Mouse (Mus musculus) frontal cortex, adult (tissue): Measurements from ENCODE around the gene Snrnp200.
A peak's percentile ranks its signal among the peaks of the same experiment; 100 is the strongest.
"Not testable (repeated sequence)": the region's sequence is repeated elsewhere in the genome, so short reads cannot be mapped to it uniquely, and the experiment has no call there.

ENCODE experiments used
- ATAC-seq: cut with Nextera tagmentation; 2 replicates; pipeline ENCODE4 v1.9.2; 2017; ENCODE audit warnings: mild to moderate bottlenecking, moderate library complexity, mixed read lengths; ENCODE audit not compliant: low TSS enrichment

Snrnp200 gene

DNA sequence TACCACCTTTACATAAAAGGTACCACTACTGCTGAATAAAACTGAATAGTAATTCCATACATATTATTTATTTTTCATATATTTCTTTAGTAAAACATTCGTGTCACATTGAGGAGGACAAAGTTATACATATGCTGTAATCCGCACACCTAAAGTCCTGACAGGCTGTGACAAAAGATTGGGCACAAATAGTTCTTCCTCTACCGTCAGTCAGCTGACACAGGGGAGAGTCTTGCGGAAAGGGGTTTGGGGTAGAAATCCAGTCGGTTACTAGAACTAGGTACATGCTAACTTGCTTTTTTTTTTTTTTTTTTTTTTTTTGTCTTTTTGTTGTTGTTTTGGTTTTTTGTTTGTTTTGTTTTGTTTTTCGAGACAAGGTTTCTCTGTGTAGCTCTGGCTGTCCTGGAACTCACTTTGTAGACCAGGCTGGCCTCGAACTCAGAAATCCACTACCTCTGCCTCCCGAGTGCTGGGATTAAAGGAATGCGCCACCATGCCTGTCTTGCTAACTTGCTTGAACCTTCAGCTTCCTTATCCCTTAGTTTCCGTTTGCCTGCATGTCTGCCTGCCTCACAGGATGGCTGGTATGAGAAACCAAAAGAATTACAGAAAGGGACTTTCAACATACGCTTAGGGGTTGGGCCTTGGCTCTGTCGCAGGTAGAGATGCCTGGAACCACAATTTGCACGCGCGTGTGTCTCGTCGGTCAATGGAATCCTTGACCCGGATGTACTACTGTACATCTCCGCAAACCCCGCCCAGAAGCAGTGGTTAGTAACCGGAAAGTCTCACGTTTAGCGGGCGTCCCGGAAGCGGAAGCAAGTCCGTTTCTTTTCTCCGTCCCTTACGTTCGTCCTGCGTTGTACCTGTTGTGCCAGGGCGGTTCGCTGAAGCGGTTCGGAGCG is at the start of gene Snrnp200, which contains the start of gene 1810024B03Rik:
Snrnp200 (plus strand) TSS at position 840 of the 905 bp plus-strand sequence.
1810024B03Rik (minus strand) TSS at position 734 of the 905 bp plus-strand sequence.
- ATAC-seq: peak; percentile 99

DNA sequence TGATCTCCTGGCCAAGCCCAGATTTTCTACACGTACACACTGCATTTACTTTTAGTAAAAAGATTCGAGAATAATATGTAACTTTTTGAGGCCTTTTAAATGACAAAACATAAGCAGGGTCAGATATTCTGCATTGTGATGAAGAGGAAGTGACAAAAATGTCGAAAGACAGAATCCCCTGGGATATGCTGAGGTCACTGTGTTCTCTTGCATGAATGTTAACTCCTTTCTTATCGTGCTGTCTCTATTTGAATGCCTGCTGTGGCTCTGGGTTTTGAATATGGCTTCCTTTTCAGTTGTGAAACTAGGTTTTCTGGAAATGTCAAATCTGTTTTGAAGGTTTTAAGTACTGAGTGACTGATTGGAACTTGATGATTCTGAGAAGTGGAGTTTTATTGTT is 42.5 kb upstream of the Snrnp200 start:
- ATAC-seq: no peak

DNA sequence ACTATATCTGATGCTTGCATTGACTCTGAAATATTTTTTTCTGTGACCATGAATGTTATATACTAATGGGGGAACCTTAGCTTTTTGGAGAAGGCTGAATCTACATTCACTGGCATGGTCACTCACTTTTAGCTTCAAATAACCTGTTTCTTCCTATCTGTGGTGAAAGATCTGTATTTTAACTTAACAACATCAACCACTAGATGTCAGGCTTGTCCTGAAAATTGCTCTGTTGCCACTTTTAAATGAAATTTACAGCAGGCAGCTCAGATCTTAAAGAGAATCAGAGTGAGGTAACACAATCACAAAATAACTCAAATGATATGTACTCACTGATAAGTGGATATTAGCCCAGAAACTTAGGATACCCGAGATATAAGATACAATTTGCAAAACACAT is 41.9 kb upstream of the Snrnp200 start:
- ATAC-seq: peak; percentile 77

DNA sequence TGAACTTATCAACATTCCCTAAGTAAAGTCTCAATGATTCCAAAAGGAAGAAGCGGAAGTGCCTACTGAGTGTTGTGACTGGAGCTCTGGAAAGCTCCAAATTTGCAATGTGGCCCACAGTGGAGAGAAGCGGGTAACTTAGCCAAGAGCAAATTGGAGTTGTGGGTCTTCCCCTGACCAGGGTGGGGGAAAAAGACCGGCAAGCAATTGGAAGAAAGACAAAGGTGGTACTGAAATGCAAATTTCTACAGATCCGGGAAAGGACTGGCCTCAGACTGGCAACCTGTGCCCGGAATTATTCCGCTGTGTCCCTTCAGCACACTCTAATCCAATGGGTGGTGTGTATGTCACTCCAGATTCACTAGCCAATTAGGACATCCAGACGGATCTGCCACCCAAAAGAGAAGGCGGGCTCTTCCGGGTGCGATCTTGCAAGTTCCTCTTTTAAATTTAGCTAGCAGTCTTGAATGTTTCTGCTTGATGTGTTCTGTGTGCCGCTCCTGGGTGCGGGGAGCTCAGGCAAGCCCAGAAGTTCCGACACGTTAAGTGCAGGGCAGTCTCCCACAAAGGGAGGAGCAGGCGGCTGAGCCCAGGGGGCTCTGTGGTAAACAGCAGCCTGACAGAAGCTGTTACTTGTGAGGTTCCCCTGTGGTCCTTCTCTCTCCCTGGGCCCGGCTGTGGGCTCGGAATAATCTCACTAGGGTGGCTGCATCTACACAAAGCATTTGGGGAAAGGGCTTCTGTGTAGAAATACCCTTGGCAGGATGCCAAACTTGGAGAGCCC is 25.4 kb upstream of the Snrnp200 start:
- peak; percentile 100 for ATAC-seq

DNA sequence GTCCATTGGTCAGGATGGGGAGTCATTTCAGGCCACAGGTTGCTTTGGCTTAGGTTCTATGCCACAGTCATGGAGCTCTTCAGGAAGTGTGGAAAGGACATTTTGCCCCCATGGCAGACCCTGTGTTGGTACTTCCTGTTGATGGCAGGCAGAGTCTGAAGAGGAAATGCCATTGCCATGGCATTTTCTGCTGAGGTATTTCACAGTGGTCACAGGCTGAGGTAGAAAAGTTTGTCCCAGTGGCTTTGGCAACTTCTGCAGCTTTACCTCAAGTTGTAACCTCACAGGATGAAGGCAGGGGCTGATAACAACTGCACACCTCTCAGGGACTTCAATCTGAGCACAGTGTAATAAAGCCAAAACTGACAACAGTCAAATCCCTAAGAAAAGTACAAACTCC is 18.6 kb upstream of the Snrnp200 start:
- ATAC-seq: no peak

DNA sequence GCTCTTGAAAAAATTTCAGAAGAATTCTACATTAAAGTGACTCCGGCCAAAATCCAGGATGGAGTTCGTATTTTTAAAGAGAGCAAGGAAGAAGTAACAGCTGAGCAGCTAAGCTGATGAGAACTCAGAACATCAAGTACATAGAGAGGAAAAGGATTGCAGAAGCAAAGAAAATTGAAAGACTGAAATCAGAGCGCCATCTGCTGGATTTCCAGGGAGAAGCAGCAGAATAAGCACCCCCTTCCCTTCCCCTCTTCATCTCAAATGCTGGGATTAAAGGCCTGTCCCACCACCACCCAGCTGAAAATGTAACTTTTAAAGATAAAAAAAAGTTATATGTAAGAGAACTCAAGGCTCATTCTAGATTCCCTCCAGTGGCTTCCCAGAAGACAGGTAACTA is 3.3 kb upstream of the Snrnp200 start:
- 0 out of 2 replicates have a peak, but pooled peaks have one; percentile 49 for ATAC-seq

DNA sequence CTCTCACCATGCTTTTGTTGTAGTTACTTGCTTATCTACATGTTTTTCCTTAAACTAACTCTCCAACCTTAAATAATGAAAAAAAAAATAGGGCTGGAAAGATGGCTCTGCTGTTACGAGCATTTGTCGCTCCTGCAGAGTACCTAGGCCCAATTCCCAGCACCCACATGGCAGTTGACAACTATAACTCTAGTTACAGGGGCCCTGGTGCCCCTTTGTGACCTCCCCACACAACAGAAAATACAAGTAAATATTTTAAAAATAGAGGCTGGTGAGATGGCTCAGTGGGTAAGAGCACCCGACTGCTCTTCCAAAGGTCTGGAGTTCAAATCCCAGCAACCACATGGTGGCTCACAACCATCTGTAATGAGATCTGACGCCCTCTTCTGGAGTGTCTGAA is 2.2 kb upstream of the Snrnp200 start:
- not testable (repeated sequence) for ATAC-seq

DNA sequence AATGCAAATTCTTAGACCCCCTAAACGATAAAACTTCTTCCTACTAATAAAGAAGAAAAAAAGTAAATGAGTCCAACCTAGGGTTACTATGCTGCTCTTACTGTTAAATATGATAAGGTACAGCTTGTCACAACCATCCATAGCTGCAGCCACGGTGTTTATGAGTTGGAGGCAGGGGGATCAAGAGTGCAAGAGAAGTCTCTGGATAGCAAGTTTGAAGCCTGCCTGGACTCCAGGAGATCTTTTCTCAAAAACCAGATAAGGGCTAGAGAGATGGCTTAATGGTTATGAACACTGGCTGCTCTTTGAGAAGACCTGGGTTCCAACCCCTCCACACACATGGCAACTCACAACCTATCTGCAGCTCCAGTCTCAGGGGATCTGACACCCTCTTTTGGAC is 1.3 kb upstream of the Snrnp200 start:
- ATAC-seq: no peak

DNA sequence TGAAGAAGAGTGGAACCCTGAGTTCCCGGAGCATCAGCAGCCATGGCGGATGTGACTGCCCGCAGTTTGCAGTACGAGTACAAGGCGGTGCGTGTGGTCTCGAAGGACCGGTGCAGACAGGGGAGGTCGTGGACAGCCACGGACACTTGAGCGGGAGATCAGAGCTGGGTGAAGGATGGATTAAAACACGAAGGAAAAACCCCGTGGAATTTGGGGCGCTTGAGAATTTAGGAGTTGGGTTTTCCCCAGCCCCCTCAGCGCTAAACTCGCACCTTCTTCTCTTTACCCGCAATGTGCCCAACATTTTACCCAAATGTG is 225 bp downstream of the Snrnp200 start:
- no peak for ATAC-seq

DNA sequence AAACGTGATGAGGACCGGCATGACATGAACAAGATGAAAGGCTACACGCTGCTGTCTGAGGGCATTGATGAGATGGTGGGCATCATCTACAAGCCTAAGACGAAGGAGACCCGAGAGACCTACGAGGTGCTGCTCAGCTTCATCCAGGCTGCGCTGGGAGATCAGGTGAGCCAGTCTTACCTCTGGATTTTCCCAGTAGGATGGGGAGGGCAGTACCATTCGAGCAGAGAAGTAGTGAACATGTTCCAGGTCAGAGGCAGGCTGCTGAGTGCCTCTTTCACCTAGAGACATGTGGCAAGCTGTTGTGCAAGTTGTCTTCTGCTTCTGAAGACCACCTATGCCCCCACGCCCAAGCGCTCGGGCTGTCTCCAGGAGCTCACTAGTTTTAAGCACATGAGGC is 2.5 kb downstream of the Snrnp200 start:
- no peak for ATAC-seq

DNA sequence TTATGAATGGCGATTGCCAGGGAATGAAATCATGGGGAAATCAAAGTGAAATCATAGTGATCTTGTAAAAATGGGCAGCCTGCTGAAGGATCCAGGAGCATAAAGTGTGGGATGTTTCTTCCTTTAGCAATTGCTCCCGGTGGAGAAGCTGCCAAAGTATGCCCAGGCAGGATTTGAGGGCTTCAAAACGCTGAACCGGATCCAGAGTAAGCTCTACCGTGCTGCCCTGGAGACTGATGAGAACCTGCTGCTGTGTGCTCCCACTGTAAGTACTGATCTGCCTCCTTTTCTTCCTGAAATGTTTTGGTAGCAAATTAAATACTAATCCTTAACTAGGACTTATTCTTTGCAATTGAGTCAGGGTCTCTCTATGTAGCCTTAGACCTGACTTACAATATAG is 9.6 kb downstream of the Snrnp200 start:
- ATAC-seq: no peak

DNA sequence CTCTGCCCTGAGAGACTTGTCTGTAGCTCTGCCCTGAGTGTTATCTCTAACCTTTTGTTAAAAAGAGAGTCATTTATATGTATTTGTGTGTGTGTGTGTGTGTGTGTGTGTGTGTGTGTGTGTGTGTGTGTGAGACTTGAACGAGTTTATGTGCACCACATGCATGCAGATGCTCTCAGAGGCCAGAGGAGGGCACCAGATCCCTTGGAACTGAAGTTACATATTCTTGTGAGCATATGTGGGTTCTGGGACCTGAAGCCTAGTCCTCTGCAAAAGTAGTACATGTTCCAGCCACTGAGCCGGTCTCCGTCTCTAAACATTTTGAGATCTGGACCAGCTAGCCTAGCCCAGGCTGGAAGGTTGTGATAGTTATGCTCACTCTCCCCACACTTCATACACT is 17.1 kb downstream of the Snrnp200 start:
- ATAC-seq: no peak

DNA sequence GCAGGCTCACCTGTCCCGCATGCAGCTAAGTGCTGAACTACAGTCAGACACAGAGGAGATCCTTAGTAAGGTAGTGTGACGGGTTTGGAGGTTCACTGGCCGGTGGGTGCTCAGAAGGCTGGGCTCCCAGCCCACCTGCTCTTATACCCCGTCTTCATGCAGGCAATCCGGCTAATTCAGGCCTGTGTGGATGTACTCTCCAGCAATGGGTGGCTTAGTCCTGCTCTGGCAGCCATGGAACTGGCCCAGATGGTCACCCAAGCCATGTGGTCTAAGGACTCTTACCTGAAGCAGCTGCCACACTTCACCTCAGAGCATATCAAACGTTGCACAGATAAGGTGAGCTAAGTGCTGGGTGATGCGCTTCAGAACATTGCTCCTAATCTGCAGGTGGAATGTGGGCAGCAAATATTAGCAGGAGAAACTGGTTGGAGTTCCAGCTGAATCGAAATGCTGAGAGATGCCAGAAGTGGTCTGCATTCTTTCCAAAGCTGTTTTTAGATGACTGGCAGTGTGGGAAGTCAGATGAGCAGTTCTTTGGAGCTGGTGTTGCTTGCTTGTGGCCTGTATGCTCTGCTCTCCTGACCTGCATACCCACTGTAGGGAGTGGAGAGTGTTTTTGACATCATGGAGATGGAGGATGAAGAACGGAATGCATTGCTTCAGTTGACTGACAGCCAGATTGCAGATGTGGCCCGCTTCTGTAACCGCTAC is 29.9 kb downstream of the Snrnp200 start:
- no peak for ATAC-seq

DNA sequence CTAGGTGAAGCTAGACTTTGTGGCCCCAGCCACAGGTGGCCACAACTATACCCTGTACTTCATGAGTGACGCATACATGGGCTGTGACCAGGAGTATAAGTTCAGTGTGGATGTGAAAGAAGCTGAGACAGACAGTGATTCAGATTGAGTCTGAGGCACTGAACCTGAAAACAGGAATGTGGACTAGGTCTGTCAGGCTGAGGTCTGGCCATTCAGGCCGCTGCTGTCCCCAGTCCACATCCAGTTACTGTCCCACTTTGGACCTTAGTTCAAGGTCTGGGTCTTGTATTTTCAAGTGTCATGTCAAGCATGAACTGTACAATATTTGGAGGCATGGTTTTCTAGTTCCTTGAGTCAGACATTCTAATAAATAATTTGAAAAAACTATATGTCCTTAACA is 31.9 kb downstream of the Snrnp200 start:
- ATAC-seq: no peak

DNA sequence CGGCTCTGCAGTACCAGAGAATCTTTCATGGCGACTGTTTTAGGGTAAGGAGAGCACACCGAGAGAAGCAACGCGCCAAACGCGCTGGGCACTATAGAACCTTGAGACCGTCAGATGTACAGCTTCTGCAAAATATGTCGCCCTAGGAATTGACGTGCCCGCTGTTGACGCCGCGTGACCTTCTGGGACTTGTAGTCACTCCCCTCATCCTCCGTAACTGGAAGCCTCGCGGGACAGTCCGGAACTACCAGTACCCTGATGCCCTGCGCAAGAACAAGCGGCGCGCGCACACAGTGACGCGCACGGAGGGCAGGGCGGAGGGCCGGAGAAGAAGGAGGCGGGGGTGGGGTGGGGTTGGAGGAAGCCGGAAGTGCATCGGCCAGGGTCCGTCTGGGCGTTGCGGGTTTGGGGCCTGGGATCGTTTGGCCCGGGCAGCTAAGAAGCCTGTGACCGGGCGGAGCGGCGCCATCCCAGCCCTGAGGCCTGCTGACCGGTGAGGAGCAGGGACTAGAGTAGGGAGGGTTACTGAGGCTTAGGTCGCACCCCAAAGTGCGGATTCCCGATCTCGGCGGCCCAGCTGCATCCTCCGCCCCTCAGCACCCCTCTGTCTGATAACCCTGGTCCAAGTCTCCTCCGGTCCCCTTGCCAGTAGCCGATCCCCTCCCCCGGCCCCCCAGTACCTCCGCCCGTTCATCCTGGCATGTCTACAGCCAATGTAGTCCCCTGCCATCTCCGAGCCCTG is 39.6 kb downstream of the Snrnp200 start, which contains the start of the genes Ciao1 and Tmem127:
Ciao1 (minus strand) TSS at position 225 of the 742 bp plus-strand sequence.
Tmem127 (plus strand) TSS at position 317 of the 742 bp plus-strand sequence.
- peak; percentile 93 for ATAC-seq

DNA sequence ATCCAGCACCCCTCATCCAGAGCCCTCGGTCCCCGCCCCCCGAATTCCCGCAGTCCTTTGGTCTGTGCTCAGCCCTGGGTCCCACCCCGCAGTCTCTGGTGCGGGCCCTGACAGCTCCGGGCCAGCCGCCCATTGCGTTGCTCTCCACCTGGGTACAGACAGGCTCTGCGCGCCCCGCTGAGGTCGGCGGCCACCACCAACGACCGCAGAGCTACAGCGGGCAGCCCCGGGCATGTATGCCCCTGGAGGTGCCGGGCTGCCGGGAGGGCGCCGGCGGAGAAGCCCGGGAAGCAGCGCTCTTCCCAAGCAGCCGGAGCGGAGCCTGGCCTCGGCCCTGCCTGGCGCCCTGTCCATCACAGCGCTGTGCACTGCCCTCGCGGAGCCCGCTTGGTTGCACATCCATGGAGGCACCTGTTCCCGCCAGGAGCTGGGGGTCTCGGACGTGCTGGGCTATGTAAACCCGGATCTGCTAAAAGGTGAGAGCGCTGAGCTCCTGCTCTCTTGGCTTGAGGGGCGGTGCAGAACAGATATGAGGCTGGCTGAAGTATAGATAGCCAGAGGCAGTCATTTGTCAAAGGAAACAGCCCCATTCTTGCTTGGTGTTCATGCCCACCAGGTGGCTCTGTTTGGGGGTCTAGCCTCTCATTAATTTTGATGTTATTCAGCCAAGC is 40.3 kb downstream of the Snrnp200 start:
- ATAC-seq: peak; percentile 28

DNA sequence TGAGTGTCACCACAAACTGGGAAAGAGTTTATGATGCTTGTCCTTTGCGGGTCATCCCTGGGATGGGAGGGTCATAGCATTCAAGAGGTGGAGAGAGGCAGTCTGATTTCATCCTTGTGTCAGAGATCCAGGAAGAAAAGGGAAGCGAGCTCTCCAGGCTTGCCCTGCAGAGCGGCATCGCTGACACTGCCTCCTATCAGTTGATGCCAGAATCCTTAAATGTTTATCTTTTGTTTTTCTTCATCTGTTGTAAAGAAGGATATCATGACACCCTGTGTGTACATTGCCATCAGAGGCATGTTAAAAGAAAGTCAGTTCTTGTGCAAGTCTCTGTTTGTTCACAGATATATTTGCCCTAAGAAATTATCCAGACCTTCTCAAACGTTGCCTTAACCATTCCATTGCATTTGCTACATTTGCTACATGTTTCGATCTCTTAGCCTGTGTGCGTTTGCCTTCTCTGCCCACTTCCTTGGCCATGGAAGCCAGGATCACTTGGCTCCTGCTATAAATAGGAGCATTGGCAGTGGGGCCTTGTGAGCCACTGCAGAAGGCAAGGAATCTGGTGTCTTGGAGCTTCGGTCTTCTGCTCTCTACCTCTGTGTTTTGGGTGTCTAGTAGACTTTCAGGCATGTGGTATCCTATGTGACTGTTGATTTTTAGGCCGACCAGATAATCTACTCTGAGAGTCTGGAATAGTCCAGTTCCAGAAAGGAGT is 42.3 kb downstream of the Snrnp200 start:
- ATAC-seq: no peak

DNA sequence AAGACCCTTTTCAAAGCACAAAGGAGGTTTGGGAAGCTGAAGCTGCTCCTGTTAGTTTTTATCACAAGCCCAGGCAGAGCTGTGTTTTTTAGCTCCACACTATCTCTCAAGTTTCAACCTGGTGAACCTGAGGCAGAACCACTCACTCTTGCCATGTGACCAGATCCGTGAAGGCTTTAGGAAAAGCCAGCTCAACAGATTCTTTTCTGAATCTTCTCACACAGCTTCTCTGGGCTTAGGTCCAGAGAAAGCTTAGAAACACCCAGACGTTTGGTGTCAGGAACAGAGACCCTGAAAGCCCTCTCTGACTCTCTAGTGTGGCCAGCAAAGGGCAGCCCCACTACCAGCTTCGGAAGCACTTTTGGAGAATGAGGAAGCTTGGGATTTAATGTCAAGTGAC is 43.3 kb downstream of the Snrnp200 start:
- no peak for ATAC-seq

DNA sequence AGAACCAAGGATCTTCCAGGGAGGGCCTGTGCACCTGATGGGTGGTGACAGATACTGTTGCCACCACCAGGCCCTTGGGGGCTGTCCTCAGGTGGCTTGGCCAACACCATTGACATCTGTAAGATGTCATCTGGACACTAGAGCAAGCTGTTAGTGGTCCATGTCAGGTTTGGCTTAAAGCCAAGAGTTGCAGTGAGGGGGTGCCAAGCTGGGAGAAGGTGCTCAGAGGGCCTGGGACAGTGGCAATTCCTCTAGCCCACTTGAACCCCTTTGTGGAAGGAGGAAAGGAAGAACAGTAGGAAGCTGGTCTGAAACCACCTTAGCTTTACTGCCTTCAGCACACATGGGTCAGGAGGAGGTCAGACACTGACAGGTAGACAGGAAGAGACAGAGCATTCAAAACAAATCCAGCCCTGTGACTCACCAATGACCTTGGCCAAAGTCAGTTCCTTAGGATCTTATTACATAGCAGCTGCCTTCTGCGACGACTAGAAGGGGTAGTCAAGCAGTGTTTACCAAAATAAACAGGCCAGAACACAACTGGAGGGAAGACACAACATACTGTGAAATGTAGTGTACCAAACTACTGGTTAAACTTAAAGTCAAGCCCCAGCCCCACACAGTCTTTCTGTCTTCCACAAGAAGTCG is 43.8 kb downstream of the Snrnp200 start:
- ATAC-seq: no peak

DNA sequence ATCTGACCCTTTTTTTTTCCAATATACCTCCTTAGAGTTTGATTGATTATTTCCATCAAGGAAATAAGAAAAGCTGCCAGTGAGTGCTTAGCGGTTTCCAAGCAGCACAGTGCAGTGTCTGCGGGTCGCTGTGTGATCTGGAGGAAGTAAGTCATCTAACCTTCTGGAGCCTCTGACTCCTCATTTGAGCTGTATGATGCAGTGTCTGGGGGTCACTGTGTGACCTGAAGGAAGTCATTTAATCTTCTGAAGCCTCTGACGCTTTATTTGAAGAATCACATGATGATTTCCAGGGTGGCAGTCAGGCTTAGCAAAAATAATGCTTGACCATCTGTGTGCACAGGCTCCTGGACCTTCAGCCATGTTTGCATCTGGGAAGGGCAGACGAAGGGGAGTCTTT is 44.6 kb downstream of the Snrnp200 start:
- ATAC-seq: no peak
